Mouse (Mus musculus) cerebellum, adult 8-10 months (tissue): ENCODE measurements around the gene Zfp281.

Source experiments
- DNase-seq: peaks from one replicate; pipeline ENCODE4 v3.0.0; 2022

Gene Zfp281

DNA sequence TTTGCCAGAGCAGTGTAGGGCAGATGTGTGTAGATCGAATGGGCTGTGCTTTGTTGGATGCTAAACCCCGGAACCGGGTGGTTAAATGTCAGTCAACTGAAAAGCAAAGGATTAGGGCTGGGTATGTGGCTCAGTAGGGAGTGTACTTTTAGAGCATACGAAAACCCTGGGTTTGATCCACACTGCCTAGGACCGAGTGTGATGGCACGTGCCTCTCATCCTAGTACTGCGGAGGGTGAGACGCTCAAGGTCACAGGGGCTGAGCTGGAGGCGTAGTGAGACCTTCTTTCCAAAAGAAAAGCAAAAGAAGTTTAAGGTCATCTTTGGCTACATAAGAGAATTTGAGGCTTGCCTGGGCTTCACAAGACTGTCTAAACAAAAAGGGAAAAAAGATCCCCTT is 34.6 kb downstream of the Zfp281 start:
- no peak for DNase-seq

DNA sequence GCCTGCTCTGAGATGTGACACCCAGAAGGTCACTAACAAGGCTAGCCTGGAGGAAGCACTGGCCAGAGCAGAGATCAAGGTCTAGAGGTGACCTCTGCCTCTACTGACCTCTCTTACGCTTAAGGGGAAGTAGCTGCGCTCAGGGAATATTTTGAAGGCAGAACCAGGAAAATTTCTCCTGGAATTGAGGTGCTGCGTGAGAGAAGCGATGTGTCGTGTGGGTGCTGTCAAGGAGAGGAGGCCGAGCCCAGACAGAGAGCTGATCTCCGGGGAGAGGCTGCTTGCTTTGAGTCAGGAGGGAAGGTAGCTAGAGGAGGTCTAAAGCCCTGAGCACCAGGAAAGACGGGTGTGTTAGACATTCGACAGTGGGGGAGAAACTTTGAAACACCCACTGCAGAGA is 35.2 kb downstream of the Zfp281 start:
- no peak for DNase-seq

DNA sequence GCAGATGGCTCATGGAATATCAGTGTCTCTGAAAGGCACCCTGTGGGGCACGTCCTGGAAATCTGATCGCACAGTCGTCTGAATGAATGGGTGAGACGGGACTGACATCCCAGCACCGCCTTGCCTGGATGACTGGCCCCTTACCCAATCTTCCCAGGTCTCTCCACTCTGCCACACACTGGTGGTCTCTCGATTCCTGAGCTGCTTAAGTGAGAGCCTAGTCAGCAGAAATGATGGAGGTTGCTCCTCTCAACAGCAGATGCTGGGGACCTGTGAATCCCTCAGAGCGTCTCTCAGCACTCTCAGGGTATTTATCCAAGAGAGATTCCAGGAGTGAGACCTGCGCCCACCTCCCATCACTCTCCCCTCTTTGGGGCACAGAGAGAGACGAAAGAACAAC is 36.8 kb downstream of the Zfp281 start:
- DNase-seq, result no peak

DNA sequence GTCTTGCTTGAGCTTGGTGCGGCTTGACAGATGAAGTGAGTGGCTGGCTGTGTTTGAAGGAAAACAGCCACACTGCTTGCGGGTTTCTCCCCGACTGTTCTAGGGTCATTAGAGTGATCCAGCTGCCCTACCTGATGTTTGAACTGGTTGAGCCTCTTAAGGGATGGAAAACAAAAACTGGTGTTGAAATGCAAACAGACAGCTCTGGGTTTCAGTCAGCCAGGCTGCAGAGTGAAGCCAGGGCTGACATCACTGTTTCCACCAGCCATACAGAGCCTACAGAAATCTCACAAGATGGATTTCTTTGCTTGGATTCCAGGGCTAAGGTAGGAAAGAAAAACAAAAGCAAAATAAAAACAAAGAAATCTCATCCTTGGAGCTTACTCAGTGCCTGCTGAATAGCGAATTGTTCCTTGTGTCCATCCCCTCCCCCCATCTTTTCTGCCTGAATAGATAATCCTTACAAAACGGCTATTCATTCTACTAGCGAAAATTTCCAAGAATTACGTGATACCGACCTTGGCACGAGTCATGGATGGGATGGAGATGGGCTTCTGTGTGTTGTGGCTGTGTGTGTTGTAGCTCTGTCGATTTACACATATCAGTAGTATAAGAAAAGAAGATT is 37.4 kb downstream of the Zfp281 start:
- DNase-seq, result no peak

DNA sequence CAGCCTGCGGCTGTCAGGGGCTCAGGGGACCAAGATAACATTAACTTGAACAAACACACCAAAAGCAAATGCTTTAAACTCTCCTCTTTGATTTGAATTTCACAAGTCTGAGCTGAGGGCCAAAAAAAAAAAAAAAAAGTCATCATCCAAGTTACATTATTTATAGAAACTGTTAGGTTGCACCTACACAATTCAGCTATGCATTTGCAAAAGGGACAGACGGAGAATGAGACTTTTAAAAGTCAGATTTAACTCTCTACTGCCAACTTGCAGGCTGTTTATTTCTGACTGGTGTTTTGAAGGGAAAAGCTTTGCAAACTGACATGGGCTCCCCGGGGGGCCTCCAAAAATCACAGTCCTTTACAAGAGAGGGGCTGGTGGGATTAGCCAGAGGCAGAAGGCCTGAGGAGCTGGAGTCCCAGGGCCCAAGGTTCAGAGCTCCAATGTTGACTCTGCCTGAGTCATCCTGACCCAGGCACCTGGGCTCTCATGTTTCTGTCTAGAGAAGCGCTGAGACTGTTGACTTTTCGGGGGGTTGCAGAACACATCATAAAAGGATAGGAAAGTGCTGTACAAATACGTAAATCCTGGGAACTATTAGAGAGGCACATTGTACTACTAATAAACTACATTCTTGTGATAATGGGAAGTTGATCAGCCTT is 40.4 kb downstream of the Zfp281 start:
- DNase-seq, result no peak

DNA sequence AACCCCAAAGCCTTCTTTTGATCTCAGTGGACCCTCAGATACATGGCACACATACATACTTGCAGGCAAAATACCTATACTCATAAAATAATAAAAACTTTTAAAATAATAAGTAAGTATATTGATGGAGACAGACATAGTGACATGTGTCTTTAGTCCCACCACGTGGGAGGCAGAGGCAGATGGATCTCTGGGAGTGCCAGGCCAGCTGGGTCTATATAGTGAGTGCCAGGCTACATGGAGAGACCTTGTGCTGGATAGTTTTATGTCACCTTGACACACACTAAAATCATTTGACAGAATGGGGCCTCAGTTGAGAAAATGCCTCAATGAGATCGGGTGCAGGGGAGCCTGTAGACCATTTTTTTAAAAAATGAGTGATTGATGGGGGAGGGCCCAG is 41.8 kb downstream of the Zfp281 start:
- no peak for DNase-seq

DNA sequence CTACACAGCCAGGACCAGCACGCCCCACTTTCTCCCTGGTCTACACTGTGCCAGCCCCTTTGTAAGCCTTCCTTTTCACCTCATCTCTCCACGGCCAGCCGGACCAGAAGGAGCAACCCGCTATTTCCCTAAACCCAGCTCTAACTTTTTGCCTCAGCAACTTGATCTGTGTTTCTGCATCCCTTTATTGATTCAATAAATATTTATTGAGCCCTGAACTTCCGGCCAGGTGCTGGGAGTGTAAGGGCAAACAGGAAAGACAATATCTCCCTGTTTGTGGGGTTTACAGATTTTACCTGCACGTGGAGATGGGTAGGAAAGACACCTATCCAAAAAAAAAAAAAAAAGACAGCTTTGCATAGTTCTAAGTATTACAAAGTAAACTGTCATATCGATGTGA is 45.2 kb downstream of the Zfp281 start:
- DNase-seq, result no peak

DNA sequence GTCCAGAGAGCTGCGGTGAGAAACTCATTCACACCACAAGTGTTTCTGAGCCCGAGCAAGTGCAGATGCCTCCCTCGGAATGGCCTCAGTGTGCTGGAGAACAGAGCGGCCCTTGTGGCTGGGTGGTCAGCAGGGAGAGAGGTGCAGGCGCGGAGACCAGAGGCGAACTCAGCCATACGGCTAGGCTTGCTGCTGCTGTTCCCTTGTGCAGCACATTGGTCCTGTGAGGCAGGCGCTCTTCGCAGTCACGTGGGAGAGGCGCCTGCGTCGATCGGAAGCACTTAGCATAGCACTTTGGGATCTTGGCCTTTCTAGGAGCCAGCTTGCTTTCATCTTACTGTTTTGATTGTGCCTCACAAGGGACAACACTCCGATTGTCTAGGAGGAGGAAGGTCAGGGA is 45.7 kb downstream of the Zfp281 start:
- DNase-seq, result no peak

DNA sequence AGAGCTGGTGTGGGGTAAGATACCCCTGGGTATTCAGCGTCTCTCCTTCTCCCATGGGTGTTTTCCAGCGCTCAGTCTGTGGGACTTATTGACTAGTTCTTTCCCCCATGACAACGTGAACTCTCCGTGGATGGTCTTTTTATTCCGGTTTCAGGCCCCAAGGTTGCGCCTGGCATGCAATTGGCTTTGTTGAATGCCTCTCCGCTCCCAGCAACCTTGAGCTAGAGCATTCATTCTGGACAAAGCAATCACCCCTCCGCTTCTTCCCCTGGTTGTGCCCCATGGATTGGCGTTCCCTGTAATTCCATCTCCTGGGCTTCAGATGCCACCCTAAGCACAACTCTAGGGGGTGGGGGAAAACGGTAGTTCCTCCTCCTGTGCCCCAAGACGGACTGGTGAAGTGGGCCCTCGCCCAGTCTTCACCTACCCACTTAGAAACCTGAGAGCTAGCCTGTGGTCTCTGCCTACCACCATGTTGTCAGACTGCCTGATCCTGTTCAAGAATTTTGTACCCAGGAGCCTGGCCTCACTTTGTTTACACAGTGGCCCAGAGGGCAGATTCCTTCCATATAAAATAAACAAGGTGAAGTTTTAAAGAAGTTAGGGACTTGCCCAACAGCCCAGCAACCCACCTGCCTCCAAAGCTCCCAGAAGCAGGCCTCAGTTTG is 47.2 kb downstream of the Zfp281 start:
- DNase-seq, result no peak

DNA sequence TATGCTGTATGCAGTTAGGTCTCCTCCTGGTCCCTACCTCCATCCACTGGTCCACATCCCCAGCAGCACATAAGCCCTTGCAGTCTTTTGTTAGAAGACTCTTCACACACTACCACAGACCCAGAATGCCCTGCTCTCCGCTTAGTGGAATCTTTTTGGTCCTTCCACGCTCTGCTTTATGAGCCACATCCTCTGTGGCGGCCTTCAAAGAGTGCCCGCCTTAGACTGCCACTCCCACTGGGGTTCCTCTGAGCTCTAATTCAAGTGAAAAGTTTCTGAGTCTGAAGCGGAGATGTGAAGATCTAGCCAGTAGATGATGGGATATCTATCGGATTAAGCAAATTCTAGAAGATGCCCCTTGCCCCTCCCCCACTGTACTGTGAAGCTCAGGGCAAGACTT is 47.9 kb downstream of the Zfp281 start:
- no peak for DNase-seq

DNA sequence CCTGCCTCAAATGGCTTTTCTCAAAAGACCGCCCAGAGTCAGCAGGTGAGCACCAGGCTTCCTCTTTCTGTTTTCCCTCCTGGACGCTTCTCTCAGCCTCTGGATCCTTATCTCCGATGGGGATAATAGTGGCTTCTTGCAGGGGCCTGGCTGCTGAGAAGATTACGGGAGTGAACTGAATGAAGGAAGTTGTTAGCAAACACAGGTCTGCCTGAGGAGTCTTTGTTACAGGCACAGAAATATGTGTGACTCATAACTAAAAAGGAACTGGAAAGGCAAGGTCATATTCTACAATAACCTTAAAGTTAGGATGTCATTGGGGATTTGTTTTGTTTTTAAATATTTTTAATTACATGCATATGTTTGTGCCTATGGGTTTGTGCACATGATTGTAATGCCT is 48.6 kb downstream of the Zfp281 start:
- DNase-seq, result no peak

DNA sequence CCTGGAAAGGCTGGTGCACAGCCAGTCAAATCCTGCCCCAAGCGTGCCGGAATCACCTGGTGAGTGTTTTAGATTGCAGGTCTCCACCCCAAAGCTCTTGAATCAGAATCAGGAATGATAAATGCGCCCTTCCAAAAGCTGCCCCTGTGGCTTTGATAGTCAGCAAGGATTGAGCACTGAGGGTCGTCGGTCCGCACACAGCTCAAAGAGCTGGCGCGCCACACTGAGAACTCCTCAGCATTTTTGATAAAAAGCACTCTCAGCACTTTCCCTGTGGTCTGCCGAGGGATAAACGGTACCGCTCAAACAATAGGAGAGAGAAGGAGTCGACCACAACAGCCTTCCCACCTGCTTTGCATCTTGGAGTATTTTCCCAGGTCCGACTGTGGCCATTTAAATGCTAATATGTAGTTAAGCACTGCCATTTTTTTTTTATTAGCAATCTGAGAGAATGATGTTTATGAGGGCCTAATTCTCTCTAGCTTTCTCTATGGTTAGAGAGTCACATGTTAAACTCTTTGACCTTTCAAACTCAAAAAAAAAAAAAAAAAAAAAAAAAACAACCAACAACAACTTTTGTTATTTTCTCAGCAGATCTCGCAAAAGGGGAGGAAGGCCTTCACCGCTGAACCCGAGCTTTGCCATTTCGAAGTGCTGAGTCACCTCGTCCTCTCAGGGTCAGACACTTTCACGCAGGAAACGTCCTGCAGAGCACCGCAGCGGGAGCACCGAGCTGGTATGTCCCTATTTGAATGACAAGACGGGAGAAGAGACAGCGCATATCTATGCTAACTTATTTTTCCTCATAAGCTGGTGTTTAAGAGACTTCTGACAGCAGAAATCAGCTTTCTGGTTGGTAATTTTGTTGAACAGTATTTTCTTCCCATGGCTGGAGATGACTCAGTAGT is 50.1 kb downstream of the Zfp281 start:
- DNase-seq, result no peak

DNA sequence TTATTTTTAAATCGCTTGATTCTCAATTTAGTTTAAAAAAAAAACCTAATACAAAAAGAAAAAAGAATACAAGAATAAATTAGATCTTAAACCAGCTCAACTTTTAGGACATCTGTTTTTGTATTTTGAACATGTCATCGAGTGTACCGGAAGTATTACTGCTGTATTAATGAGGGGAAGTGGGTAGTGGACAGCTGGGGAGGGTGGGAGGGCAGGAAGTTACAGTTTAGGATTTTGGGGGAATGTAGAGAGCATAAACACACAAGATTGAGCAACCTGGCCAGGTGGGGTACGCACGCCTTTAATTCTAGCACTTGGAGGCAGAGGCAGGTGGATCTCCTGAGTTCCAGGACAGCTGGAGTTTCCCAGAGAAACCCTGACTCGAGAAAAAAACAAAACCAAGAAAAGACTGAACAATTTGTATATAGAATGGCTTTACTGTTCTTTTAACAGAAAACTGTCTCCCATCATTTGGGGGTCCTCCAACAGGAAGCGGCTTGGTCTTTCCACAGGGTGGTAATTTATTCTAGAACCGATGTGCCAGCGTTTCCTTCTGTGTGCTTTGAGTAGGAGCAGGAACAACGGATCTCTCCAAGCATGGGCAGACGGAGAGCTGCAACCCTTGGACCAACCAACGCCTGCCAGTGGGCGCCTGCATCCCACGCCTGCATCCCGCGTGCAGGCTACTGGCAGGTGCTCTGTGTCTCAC is 51.2 kb downstream of the Zfp281 start:
- no peak for DNase-seq

DNA sequence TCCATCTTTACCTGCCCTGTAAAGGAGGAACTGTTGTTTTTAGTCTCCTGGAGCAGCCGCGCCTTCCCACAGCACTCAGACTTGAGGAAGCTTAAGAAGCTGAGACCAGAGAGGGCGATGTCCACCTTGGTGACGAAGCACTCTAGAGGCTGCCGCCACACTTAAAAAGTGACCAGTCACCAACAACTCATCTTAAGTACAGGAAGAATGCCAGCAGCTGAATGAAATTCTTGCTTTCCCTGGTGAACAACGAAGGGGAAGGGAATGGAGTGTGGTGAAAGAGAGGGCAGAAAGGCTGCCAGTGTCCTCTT is 51.7 kb downstream of the Zfp281 start:
- no peak for DNase-seq

DNA sequence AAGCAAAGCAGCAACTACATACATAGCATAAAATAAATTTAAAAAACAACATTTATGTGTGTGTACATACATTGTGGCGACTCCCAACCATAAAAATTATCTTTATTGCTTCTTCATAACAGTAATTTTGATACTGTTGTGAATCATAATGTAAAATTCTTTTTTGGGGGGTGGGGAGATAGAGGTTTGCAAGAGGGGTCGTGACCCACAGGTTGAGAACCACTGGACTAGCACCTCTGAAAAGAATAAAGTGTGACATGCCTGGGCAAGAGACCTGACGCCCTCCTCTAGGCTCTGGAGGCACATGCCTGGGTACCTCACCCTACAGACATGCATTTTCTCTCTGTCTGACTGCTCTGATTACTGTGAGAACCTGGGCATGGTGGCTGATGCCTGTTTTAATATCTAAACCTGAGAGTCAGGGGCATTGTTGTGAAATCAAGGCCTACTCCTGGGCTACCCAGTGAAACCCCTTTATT is 53.2 kb downstream of the Zfp281 start:
- DNase-seq, result no peak

DNA sequence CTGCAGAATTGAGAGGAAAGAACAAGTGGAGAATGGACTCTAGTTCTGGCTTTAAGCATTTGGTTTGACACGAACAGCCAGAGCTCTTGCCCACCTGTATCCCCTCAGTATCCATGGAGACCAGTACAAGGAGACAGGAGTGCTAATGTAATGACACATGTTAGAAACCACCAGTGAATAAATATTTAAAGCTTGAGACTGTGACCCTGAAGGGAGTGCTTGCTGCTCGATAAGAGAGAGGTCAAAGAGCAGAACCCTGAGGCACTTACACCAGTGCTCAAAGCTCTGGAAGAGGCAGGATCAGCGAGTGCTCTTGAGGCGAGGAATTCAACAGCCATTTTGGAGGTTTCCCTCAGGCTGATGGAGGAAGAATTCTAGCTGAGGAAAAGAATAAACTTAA is 54.1 kb downstream of the Zfp281 start:
- no peak for DNase-seq
